Mouse (Mus musculus) 3T3-L1 (cell line): ENCODE measurements around the gene Gm21293.
"Not testable (repeated sequence)": the region's sequence is repeated elsewhere in the genome, so short reads cannot be mapped to it uniquely, and the experiment has no call there.

ENCODE experiments used
- DNase-seq: peaks from one replicate; pipeline ENCODE4 v3.0.0-alpha.2; 2015; ENCODE audit warnings: low read depth, low spot score

Gene Gm21293

GRCm38 (mm10) chr10:104142687-104143086 lies at the start of gene Gm21293:
TSS of gene Gm21293 (plus strand) at chr10:104142987.
- not testable (repeated sequence) for DNase-seq

GRCm38 (mm10) chr10:104110044-104110443 lies 32.7 kb upstream of the Gm21293 start:
- no peak for DNase-seq

GRCm38 (mm10) chr10:104118312-104118711 lies 24.5 kb upstream of the Gm21293 start:
- no peak for DNase-seq

GRCm38 (mm10) chr10:104151197-104151596 lies 8.4 kb downstream of the Gm21293 start, which contains the start of gene Gm6763:
TSS of gene Gm6763 (plus strand) at chr10:104151497.
- DNase-seq: not testable (repeated sequence)

- DNase-seq: not testable (repeated sequence)
Observed at GRCm38 (mm10) chr10:104159706-104160105, 16.9 kb downstream of the Gm21293 start, which contains the start of gene Gm8764. TSS of gene Gm8764 (plus strand) at chr10:104160006.

- DNase-seq: not testable (repeated sequence)
Observed at GRCm38 (mm10) chr10:104168215-104168614, 25.4 kb downstream of the Gm21293 start, which contains the start of gene Gm21304. TSS of gene Gm21304 (plus strand) at chr10:104168515.

- DNase-seq: not testable (repeated sequence)
Observed at GRCm38 (mm10) chr10:104176724-104177123, 33.9 kb downstream of the Gm21293 start, which contains the start of gene Gm21312. TSS of gene Gm21312 (plus strand) at chr10:104177024.

GRCm38 (mm10) chr10:104185233-104185632 lies 42.4 kb downstream of the Gm21293 start, which contains the start of gene Gm20765:
TSS of gene Gm20765 (plus strand) at chr10:104185533.
- not testable (repeated sequence) for DNase-seq

GRCm38 (mm10) chr10:104193742-104194141 lies 51.0 kb downstream of the Gm21293 start, which contains the start of gene Gm4340:
TSS of gene Gm4340 (plus strand) at chr10:104194042.
- not testable (repeated sequence) for DNase-seq
